Mouse (Mus musculus): ENCODE data around the gene Ntn3. TPM values are rescaled to one million over a fixed set of nuclear protein-coding genes. Genes with fewer than 3 reads are reported as not detected.

Gene Ntn3
- polyA plus RNA-seq, 1 experiment from 2014 or later: 4.7 TPM

- no peak for ATAC-seq
- WGBS: 97% methylated on average over 1 of the region's 1 CpGs
- H3K27me3 ChIP-seq (replicated peaks; ENCODE audit: control insufficient read depth, insufficient read depth, low read length): no peaks in the 10 kb centered on the region
These were observed 27.1 kb upstream of the Ntn3 start for GRCm38 (mm10) chr17:24236479-24236878.

GRCm38 (mm10) chr17:24227941-24228340 is 18.6 kb upstream of the Ntn3 start:
- WGBS: 87% methylated on average over 7 of the region's 7 CpGs
- ATAC-seq: no peak

More at GRCm38 (mm10) chr17:24236479-24236878, 27.1 kb upstream of the Ntn3 start:
- Histone ChIP-seq H3K4me1 (replicated peaks; ENCODE audit: control insufficient read depth, insufficient read depth, low read length) (no peaks in the 10 kb centered on the region), H3K27ac (ENCODE audit: low read length) (no peak overlapping the region), H3K9ac (replicated peaks; ENCODE audit: low read depth, low read length) (no peak overlapping the region), H3K4me2 (ENCODE audit: low read length) (no peak overlapping the region), H3K9me3 (ENCODE audit: control insufficient read depth, low read length) (no peaks in the 10 kb centered on the region), H3K36me3 (ENCODE audit: control insufficient read depth, insufficient read depth) (peaks cover 10% of the 10 kb centered on the region), H3K4me3 (replicated peaks; ENCODE audit: low read length) (no peak overlapping the region)

GRCm38 (mm10) chr17:24226721-24227120 is 17.4 kb upstream of the Ntn3 start:
- Histone ChIP-seq H3K4me2 (ENCODE audit: low read length) (no peak overlapping the region), H3K36me3 (ENCODE audit: control insufficient read depth, insufficient read depth) (peaks cover 2% of the 10 kb centered on the region), H3K4me3 (replicated peaks; ENCODE audit: low read length) (no peak overlapping the region), H3K9ac (replicated peaks; ENCODE audit: low read depth, low read length) (no peak overlapping the region), H3K27ac (ENCODE audit: low read length) (no peak overlapping the region), H3K9me3 (ENCODE audit: control insufficient read depth, low read length) (no peaks in the 10 kb centered on the region), H3K4me1 (replicated peaks; ENCODE audit: control insufficient read depth, insufficient read depth, low read length) (no peaks in the 10 kb centered on the region), H3K27me3 (replicated peaks; ENCODE audit: control insufficient read depth, insufficient read depth, low read length) (no peaks in the 10 kb centered on the region)
- ATAC-seq: no peak
- WGBS: 88% methylated on average over 8 of the region's 8 CpGs

More at GRCm38 (mm10) chr17:24227941-24228340, 18.6 kb upstream of the Ntn3 start:
- no peak overlapping the region for H3K9ac ChIP-seq (replicated peaks; ENCODE audit: low read depth, low read length)
- H3K27me3 ChIP-seq (replicated peaks; ENCODE audit: control insufficient read depth, insufficient read depth, low read length): no peaks in the 10 kb centered on the region
- H3K36me3 ChIP-seq (ENCODE audit: control insufficient read depth, insufficient read depth): peaks cover 2% of the 10 kb centered on the region
- no peaks in the 10 kb centered on the region for H3K9me3 ChIP-seq (ENCODE audit: control insufficient read depth, low read length)
- H3K4me2 ChIP-seq (ENCODE audit: low read length): no peak overlapping the region
- H3K4me1 ChIP-seq (replicated peaks; ENCODE audit: control insufficient read depth, insufficient read depth, low read length): no peaks in the 10 kb centered on the region
- H3K27ac ChIP-seq (ENCODE audit: low read length): no peak overlapping the region
- no peak overlapping the region for H3K4me3 ChIP-seq (replicated peaks; ENCODE audit: low read length)

- Histone ChIP-seq H3K4me2 (ENCODE audit: low read length) (no peak overlapping the region), H3K9ac (replicated peaks; ENCODE audit: low read depth, low read length) (no peak overlapping the region), H3K9me3 (ENCODE audit: control insufficient read depth, low read length) (no peaks in the 10 kb centered on the region), H3K27me3 (replicated peaks; ENCODE audit: control insufficient read depth, insufficient read depth, low read length) (no peaks in the 10 kb centered on the region), H3K4me3 (replicated peaks; ENCODE audit: low read length) (no peak overlapping the region), H3K27ac (ENCODE audit: low read length) (no peak overlapping the region), H3K4me1 (replicated peaks; ENCODE audit: control insufficient read depth, insufficient read depth, low read length) (0 out of 2 replicates have a peak, but pooled peaks cover 4% of the 10 kb centered on the region), H3K36me3 (ENCODE audit: control insufficient read depth, insufficient read depth) (peaks cover 2% of the 10 kb centered on the region)
- ATAC-seq: no peak
- WGBS: 95% methylated on average over 5 of the region's 5 CpGs
These were observed 16.5 kb upstream of the Ntn3 start for GRCm38 (mm10) chr17:24225851-24226250.

- Histone ChIP-seq H3K9ac (replicated peaks; ENCODE audit: low read depth, low read length) (no peak overlapping the region), H3K4me3 (replicated peaks; ENCODE audit: low read length) (no peak overlapping the region), H3K27ac (ENCODE audit: low read length) (no peak overlapping the region), H3K4me2 (ENCODE audit: low read length) (no peak overlapping the region), H3K36me3 (ENCODE audit: control insufficient read depth, insufficient read depth) (no peaks in the 10 kb centered on the region; the same call in none of the 2 replicates), H3K9me3 (ENCODE audit: control insufficient read depth, low read length) (no peaks in the 10 kb centered on the region), H3K27me3 (replicated peaks; ENCODE audit: control insufficient read depth, insufficient read depth, low read length) (no peaks in the 10 kb centered on the region), H3K4me1 (replicated peaks; ENCODE audit: control insufficient read depth, insufficient read depth, low read length) (peaks cover 9% of the 10 kb centered on the region)
- WGBS: 92% methylated on average over 10 of the region's 10 CpGs
- no peak for ATAC-seq
These were observed 15.4 kb upstream of the Ntn3 start for GRCm38 (mm10) chr17:24224741-24225140.

GRCm38 (mm10) chr17:24223513-24223912 is 14.2 kb upstream of the Ntn3 start:
- Histone ChIP-seq H3K4me3 (replicated peaks; ENCODE audit: low read length) (no peak overlapping the region), H3K27me3 (replicated peaks; ENCODE audit: control insufficient read depth, insufficient read depth, low read length) (no peaks in the 10 kb centered on the region), H3K4me2 (ENCODE audit: low read length) (no peak overlapping the region), H3K27ac (ENCODE audit: low read length) (no peak overlapping the region), H3K9ac (replicated peaks; ENCODE audit: low read depth, low read length) (no peak overlapping the region), H3K9me3 (ENCODE audit: control insufficient read depth, low read length) (no peaks in the 10 kb centered on the region), H3K4me1 (replicated peaks; ENCODE audit: control insufficient read depth, insufficient read depth, low read length) (peaks cover 14% of the 10 kb centered on the region), H3K36me3 (ENCODE audit: control insufficient read depth, insufficient read depth) (no peaks in the 10 kb centered on the region; the same call in none of the 2 replicates)
- ATAC-seq: no peak
- 88% methylated on average over 5 of the region's 5 CpGs for WGBS

GRCm38 (mm10) chr17:24222653-24223052 is 13.3 kb upstream of the Ntn3 start:
- H3K27me3 ChIP-seq (replicated peaks; ENCODE audit: control insufficient read depth, insufficient read depth, low read length): no peaks in the 10 kb centered on the region
- WGBS: 78% methylated on average over 6 of the region's 6 CpGs
- no peaks in the 10 kb centered on the region for H3K9me3 ChIP-seq (ENCODE audit: control insufficient read depth, low read length)
- H3K4me1 ChIP-seq (replicated peaks; ENCODE audit: control insufficient read depth, insufficient read depth, low read length): peaks cover 14% of the 10 kb centered on the region
- no peak overlapping the region for H3K27ac ChIP-seq (ENCODE audit: low read length)
- H3K4me3 ChIP-seq (replicated peaks; ENCODE audit: low read length): no peak overlapping the region
- H3K36me3 ChIP-seq (ENCODE audit: control insufficient read depth, insufficient read depth): no peaks in the 10 kb centered on the region; the same call in none of the 2 replicates
- no peak overlapping the region for H3K9ac ChIP-seq (replicated peaks; ENCODE audit: low read depth, low read length)
- ATAC-seq: no peak
- no peak overlapping the region for H3K4me2 ChIP-seq (ENCODE audit: low read length)

GRCm38 (mm10) chr17:24220435-24221411 is 11.4 kb upstream of the Ntn3 start, which contains the start of gene Tedc2:
Gene Tedc2, minus strand, starts transcription at chr17:24220851.
- H3K4me1 ChIP-seq (replicated peaks; ENCODE audit: control insufficient read depth, insufficient read depth, low read length): peaks cover 14% of the 10 kb centered on the region
- H3K36me3 ChIP-seq (ENCODE audit: control insufficient read depth, insufficient read depth): peaks cover 3% of the 10 kb centered on the region
- peak within 1 kb of the TSS; percentile 74 for H3K9ac ChIP-seq (replicated peaks; ENCODE audit: low read depth, low read length)
- WGBS: 5% methylated on average over 41 of the region's 41 CpGs
- peak; percentile 97 for ATAC-seq
- no peaks in the 10 kb centered on the region for H3K9me3 ChIP-seq (ENCODE audit: control insufficient read depth, low read length)
- H3K4me3 ChIP-seq (replicated peaks; ENCODE audit: low read length): peak within 1 kb of the TSS; percentile 88
- no peaks in the 10 kb centered on the region for H3K27me3 ChIP-seq (replicated peaks; ENCODE audit: control insufficient read depth, insufficient read depth, low read length)
- H3K4me2 ChIP-seq (ENCODE audit: low read length): peak within 1 kb of the TSS; percentile 96
- peak within 1 kb of the TSS; percentile 38; the same call in 1 of the 2 replicates for H3K27ac ChIP-seq (ENCODE audit: low read length)

- no peak overlapping the region for H3K4me2 ChIP-seq (ENCODE audit: low read length)
- H3K4me3 ChIP-seq (replicated peaks; ENCODE audit: low read length): no peak overlapping the region
- no peaks in the 10 kb centered on the region for H3K27me3 ChIP-seq (replicated peaks; ENCODE audit: control insufficient read depth, insufficient read depth, low read length)
- WGBS: 70% methylated on average over 4 of the region's 4 CpGs
- ATAC-seq: no peak
- peaks cover 19% of the 10 kb centered on the region for H3K4me1 ChIP-seq (replicated peaks; ENCODE audit: control insufficient read depth, insufficient read depth, low read length)
- H3K9ac ChIP-seq (replicated peaks; ENCODE audit: low read depth, low read length): no peak overlapping the region
- H3K9me3 ChIP-seq (ENCODE audit: control insufficient read depth, low read length): no peaks in the 10 kb centered on the region
- H3K27ac ChIP-seq (ENCODE audit: low read length): no peak overlapping the region
- H3K36me3 ChIP-seq (ENCODE audit: control insufficient read depth, insufficient read depth): 0 out of 2 replicates have a peak, but pooled peaks cover 5% of the 10 kb centered on the region
These were observed 7.5 kb upstream of the Ntn3 start for GRCm38 (mm10) chr17:24216836-24217235.
